Mouse (Mus musculus): ENCODE measurements around the gene Rps6ka3. TPM values are rescaled to one million over a fixed set of nuclear protein-coding genes. Genes with fewer than 3 reads are reported as not detected.

Gene Rps6ka3
- polyA plus RNA-seq (2021) = 32.0 TPM

- ChIA-PET CTCF (no interaction called here), POLR2A (no interaction called here)
- in situ Hi-C loops (cut with MboI; ENCODE audit: low pct_unique_long_range_greater_than_20kb) = no loop called here
- ATAC-seq (no peak), DNase-seq (ENCODE audit: low read depth, low spot score) (no peak)
- TF ChIP-seq CTCF (IDR thresholded peaks at IDR 0.05) = no peak
- H3K27me3 ChIP-seq = peaks cover 32% of the 10 kb centered on the region
Measured at GRCm38 (mm10) chrX:159210007-159210406, at the start of gene Rps6ka3. Rps6ka3 (plus strand) TSS chrX:159210307.

GRCm38 (mm10) chrX:159169200-159169599 is 40.9 kb upstream of the Rps6ka3 start:
- in situ Hi-C loops (cut with MboI; ENCODE audit: low pct_unique_long_range_greater_than_20kb) = no loop called here
- ChIA-PET CTCF (no interaction called here), POLR2A (no interaction called here)
- TF ChIP-seq CTCF (IDR thresholded peaks at IDR 0.05) = no peak
- no peak for DNase-seq (ENCODE audit: low read depth, low spot score)
- no peak for ATAC-seq
- peaks cover 16% of the 10 kb centered on the region for H3K27me3 ChIP-seq

GRCm38 (mm10) chrX:159171579-159171978 is 38.5 kb upstream of the Rps6ka3 start:
- DNase-seq (ENCODE audit: low read depth, low spot score) (no peak), ATAC-seq (no peak)
- POLR2A ChIA-PET = no interaction called here
- CTCF ChIA-PET = no interaction called here
- peaks cover 16% of the 10 kb centered on the region for H3K27me3 ChIP-seq
- in situ Hi-C loops (cut with MboI; ENCODE audit: low pct_unique_long_range_greater_than_20kb) = no loop called here
- TF ChIP-seq CTCF (IDR thresholded peaks at IDR 0.05) = no peak

- in situ Hi-C loops (cut with MboI; ENCODE audit: low pct_unique_long_range_greater_than_20kb) = no loop called here
- ATAC-seq (no peak), DNase-seq (ENCODE audit: low read depth, low spot score) (no peak)
- ChIA-PET POLR2A (no interaction called here), CTCF (interaction anchor here (0.7 kb wide), 1 partner anchor 11 kb away, joined by 3 read pairs; no protein-coding TSS in a partner anchor)
- TF ChIP-seq CTCF (IDR thresholded peaks at IDR 0.05) = no peak
- H3K27me3 ChIP-seq = peaks cover 43% of the 10 kb centered on the region
Measured at GRCm38 (mm10) chrX:159191581-159191980, 18.5 kb upstream of the Rps6ka3 start.

- peaks cover 41% of the 10 kb centered on the region for H3K27me3 ChIP-seq
- no peak for TF ChIP-seq CTCF (IDR thresholded peaks at IDR 0.05)
- ChIA-PET POLR2A (no interaction called here), CTCF (no interaction called here)
- DNase-seq (ENCODE audit: low read depth, low spot score) (no peak), ATAC-seq (no peak)
- in situ Hi-C loops (cut with MboI; ENCODE audit: low pct_unique_long_range_greater_than_20kb) = no loop called here
Measured at GRCm38 (mm10) chrX:159199495-159199894, 10.6 kb upstream of the Rps6ka3 start.

GRCm38 (mm10) chrX:159200101-159200500 is 10.0 kb upstream of the Rps6ka3 start:
- in situ Hi-C loops (cut with MboI; ENCODE audit: low pct_unique_long_range_greater_than_20kb) = no loop called here
- DNase-seq (ENCODE audit: low read depth, low spot score) = no peak
- ChIA-PET POLR2A (no interaction called here), CTCF (no interaction called here)
- ATAC-seq = no peak
- no peak for TF ChIP-seq CTCF (IDR thresholded peaks at IDR 0.05)
- peaks cover 39% of the 10 kb centered on the region for H3K27me3 ChIP-seq

- peaks cover 39% of the 10 kb centered on the region for H3K27me3 ChIP-seq
- in situ Hi-C loops (cut with MboI; ENCODE audit: low pct_unique_long_range_greater_than_20kb) = no loop called here
- POLR2A ChIA-PET = interaction anchor here (0.5 kb wide), 1 partner anchor 41 kb away, joined by 4 read pairs; no protein-coding TSS in a partner anchor
- DNase-seq (ENCODE audit: low read depth, low spot score) (no peak), ATAC-seq (no peak)
- no peak for TF ChIP-seq CTCF (IDR thresholded peaks at IDR 0.05)
- CTCF ChIA-PET = interaction anchor here (1.0 kb wide), 1 partner anchor 8 kb away, joined by 3 read pairs; no protein-coding TSS in a partner anchor
Measured at GRCm38 (mm10) chrX:159210892-159211583, 931 bp downstream of the Rps6ka3 start.

- ChIA-PET POLR2A (no interaction called here), CTCF (no interaction called here)
Measured at GRCm38 (mm10) chrX:159215253-159215652, 5.1 kb downstream of the Rps6ka3 start.

GRCm38 (mm10) chrX:159222474-159222873 is 12.4 kb downstream of the Rps6ka3 start:
- ChIA-PET POLR2A (no interaction called here), CTCF (no interaction called here)
- in situ Hi-C loops (cut with MboI; ENCODE audit: low pct_unique_long_range_greater_than_20kb) = no loop called here
- peaks cover 37% of the 10 kb centered on the region for H3K27me3 ChIP-seq
- no peak for TF ChIP-seq CTCF (IDR thresholded peaks at IDR 0.05)
- DNase-seq (ENCODE audit: low read depth, low spot score) = no peak
- ATAC-seq = no peak

More at GRCm38 (mm10) chrX:159215253-159215652, 5.1 kb downstream of the Rps6ka3 start:
- in situ Hi-C loops (cut with MboI; ENCODE audit: low pct_unique_long_range_greater_than_20kb) = no loop called here
- peaks cover 48% of the 10 kb centered on the region for H3K27me3 ChIP-seq
- DNase-seq (ENCODE audit: low read depth, low spot score) (no peak), ATAC-seq (no peak)
- no peak for TF ChIP-seq CTCF (IDR thresholded peaks at IDR 0.05)

GRCm38 (mm10) chrX:159237275-159237674 is 27.2 kb downstream of the Rps6ka3 start:
- H3K27me3 ChIP-seq = peaks cover 34% of the 10 kb centered on the region
- DNase-seq (ENCODE audit: low read depth, low spot score) = no peak
- ChIA-PET CTCF (no interaction called here), POLR2A (no interaction called here)
- in situ Hi-C loops (cut with MboI; ENCODE audit: low pct_unique_long_range_greater_than_20kb) = no loop called here
- ATAC-seq = no peak
- no peak for TF ChIP-seq CTCF (IDR thresholded peaks at IDR 0.05)

- TF ChIP-seq CTCF (IDR thresholded peaks at IDR 0.05) = no peak
Measured at GRCm38 (mm10) chrX:159254001-159254884, 44.1 kb downstream of the Rps6ka3 start.

More at GRCm38 (mm10) chrX:159254001-159254884, 44.1 kb downstream of the Rps6ka3 start:
- ChIA-PET POLR2A (interaction anchor here (0.6 kb wide), 1 partner anchor 34 kb away, joined by 3 read pairs; no protein-coding TSS in a partner anchor), CTCF (interaction anchor here (0.8 kb wide), 1 partner anchor 9 kb away, joined by 4 read pairs; no protein-coding TSS in a partner anchor)
- ATAC-seq = peak; percentile 37
- peaks cover 18% of the 10 kb centered on the region for H3K27me3 ChIP-seq
- DNase-seq (ENCODE audit: low read depth, low spot score) = peak; percentile 6
- in situ Hi-C loops (cut with MboI; ENCODE audit: low pct_unique_long_range_greater_than_20kb) = no loop called here

Data from Patski (cell line).